Mouse (Mus musculus) cerebellum, adult 2 months (tissue): ENCODE measurements around the gene Cluap1. TPM values are rescaled to one million over a fixed set of nuclear protein-coding genes. Genes with fewer than 3 reads are reported as not detected.

Experiments used
- DNase-seq, 2 experiments: peaks; one replicate each; pipeline ENCODE4 v3.0.0; 2021
- H3K27ac ChIP-seq: fragments of 200-500 bp; 2 replicates; pipeline ENCODE4 v1.5.1; 2012; ENCODE audit warnings: low read length, control low read depth, inconsistent platforms; ENCODE audit not compliant: insufficient read depth
- H3K27me3 ChIP-seq: fragments of 200-500 bp; 2 replicates; pipeline ENCODE4 v1.6.1; 2012; ENCODE audit warnings: inconsistent platforms, mild to moderate bottlenecking, low read length, moderate library complexity; ENCODE audit not compliant: control insufficient read depth, insufficient read depth
- H3K4me1 ChIP-seq: fragments of 200-500 bp; 2 replicates; pipeline ENCODE4 v1.6.1; 2011; ENCODE audit warnings: low read length; ENCODE audit not compliant: control insufficient read depth, insufficient read depth
- H3K4me3 ChIP-seq: fragments of 200-500 bp; replicated peaks from 2 replicates; pipeline ENCODE3; 2011; ENCODE audit warnings: mild to moderate bottlenecking, low read depth, low read length, control low read depth; ENCODE audit not compliant: insufficient read depth
- CTCF ChIP-seq: fragments of 200-500 bp; IDR thresholded peaks from 2 replicates; pipeline ENCODE4 v1.5.1; 2011; ENCODE audit warnings: low read depth, mild to moderate bottlenecking, control low read depth, low read length, moderate library complexity, borderline replicate concordance; ENCODE audit not compliant: insufficient read depth
- POLR2A ChIP-seq: fragments of 200-500 bp; IDR thresholded peaks from 2 replicates; pipeline ENCODE4 v1.6.1; 2011; ENCODE audit warnings: low read length, control low read depth, borderline replicate concordance; ENCODE audit not compliant: insufficient read depth
- WGBS: fragments of 180-500 bp; shearing (Covaris S2); methylation state at CpG from one replicate; pipeline ENCODE4 v1.1.7; 2018; 5-methylcytosine and 5-hydroxymethylcytosine counted together
- polyA plus RNA-seq: library from polyadenylated mRNA; depleted of rRNA; stranded (reverse); fragments of >200 nt; gene quantifications from 2 replicates; pipeline ENCODE4 v1.2.3, GENCODE M21; 2012; rRNA removed

Gene Cluap1
- polyA plus RNA-seq, 1 experiment = 24.6 TPM

- no peak for DNase-seq
- H3K27me3 ChIP-seq = no peaks in the 10 kb centered on the region
- no peak overlapping the region for H3K27ac ChIP-seq
- H3K4me3 ChIP-seq = no peak overlapping the region
- no peak for TF ChIP-seq POLR2A
- no peak for TF ChIP-seq CTCF
- 42% methylated on average over 3 of the region's 3 CpGs for WGBS
- peaks cover 8% of the 10 kb centered on the region for H3K4me1 ChIP-seq
Observed at GRCm38 (mm10) chr16:3976712-3977111, 68.1 kb downstream of the Cluap1 start.

GRCm38 (mm10) chr16:3982173-3982572 lies 73.6 kb downstream of the Cluap1 start:
- Histone ChIP-seq H3K27ac (no peak overlapping the region), H3K4me1 (peaks cover 3% of the 10 kb centered on the region), H3K4me3 (no peak overlapping the region), H3K27me3 (no peaks in the 10 kb centered on the region)
- DNase-seq = no peak
- 79% methylated on average over 4 of the region's 4 CpGs for WGBS
- no peak for TF ChIP-seq POLR2A
- TF ChIP-seq CTCF = no peak

GRCm38 (mm10) chr16:3983146-3983700 lies 74.6 kb downstream of the Cluap1 start:
- 35% methylated on average over 7 of the region's 7 CpGs for WGBS
- no peaks in the 10 kb centered on the region for H3K27me3 ChIP-seq
- no peak overlapping the region for H3K4me3 ChIP-seq
- no peak for DNase-seq
- TF ChIP-seq CTCF = no peak
- no peak for TF ChIP-seq POLR2A
- no peak overlapping the region for H3K27ac ChIP-seq
- H3K4me1 ChIP-seq = no peaks in the 10 kb centered on the region; the same call in 1 of the 2 replicates

GRCm38 (mm10) chr16:3988410-3988809 lies 79.8 kb downstream of the Cluap1 start:
- WGBS = 95% methylated on average over 4 of the region's 4 CpGs
- no peak for TF ChIP-seq POLR2A
- TF ChIP-seq CTCF = no peak

More at GRCm38 (mm10) chr16:3988410-3988809, 79.8 kb downstream of the Cluap1 start:
- Histone ChIP-seq H3K4me1 (no peaks in the 10 kb centered on the region; the same call in 1 of the 2 replicates), H3K27me3 (no peaks in the 10 kb centered on the region), H3K4me3 (no peak overlapping the region), H3K27ac (no peak overlapping the region)
- no peak for DNase-seq

Other genes starting within 250 kb of the Cluap1 start
- gene Mefv, start 190.7 kb upstream of the Cluap1 start, polyA plus RNA-seq = not detected in 2 replicates
- gene Zfp263, start 164.7 kb upstream of the Cluap1 start, polyA plus RNA-seq = 18.5 and 19.6 TPM in 2 replicates
- not detected in 2 replicates for gene Olfr15, start 77.9 kb upstream of the Cluap1 start, polyA plus RNA-seq
- 1.8 and 2.2 TPM in 2 replicates for gene Zfp174, start 61.5 kb upstream of the Cluap1 start, polyA plus RNA-seq
- 115 and 116 TPM in 2 replicates for gene Naa60, start 36.4 kb upstream of the Cluap1 start, polyA plus RNA-seq
- gene Zfp597, start 24.2 kb upstream of the Cluap1 start, polyA plus RNA-seq = 14.1 and 14.3 TPM in 2 replicates
- gene Gm20695, start 24.2 kb upstream of the Cluap1 start, polyA plus RNA-seq = 0.69 and 1.4 TPM in 2 replicates
- gene 1700037C18Rik, start 112 bp upstream of the Cluap1 start, polyA plus RNA-seq = 4.8 and 5.8 TPM in 2 replicates
- gene Nlrc3, start 67.8 kb downstream of the Cluap1 start, polyA plus RNA-seq = 2.2 and 2.7 TPM in 2 replicates
- 39.9 and 43.4 TPM in 2 replicates for gene Slx4, start 95.0 kb downstream of the Cluap1 start, polyA plus RNA-seq
- 0.20 TPM in 1 of 2 replicates, not detected in the other for gene Dnase1, start 128.1 kb downstream of the Cluap1 start, polyA plus RNA-seq
- 94.5 and 104 TPM in 2 replicates for gene Trap1, start 169.0 kb downstream of the Cluap1 start, polyA plus RNA-seq